Mouse (Mus musculus) embryo, embryonic 9.5 days (tissue): ENCODE data around the gene Map1s.
"Not testable (repeated sequence)": the region's sequence is repeated elsewhere in the genome, so short reads cannot be mapped to it uniquely, and the experiment has no call there.

Experiments used
- DNase-seq: peaks from one replicate; pipeline ENCODE4 v3.0.0-alpha.2; 2017; ENCODE audit errors: extremely low spot score

The Map1s gene

GRCm38 (mm10) chr8:70878178-70878577 is 27.6 kb upstream of the Map1s start:
- no peak for DNase-seq

DNA sequence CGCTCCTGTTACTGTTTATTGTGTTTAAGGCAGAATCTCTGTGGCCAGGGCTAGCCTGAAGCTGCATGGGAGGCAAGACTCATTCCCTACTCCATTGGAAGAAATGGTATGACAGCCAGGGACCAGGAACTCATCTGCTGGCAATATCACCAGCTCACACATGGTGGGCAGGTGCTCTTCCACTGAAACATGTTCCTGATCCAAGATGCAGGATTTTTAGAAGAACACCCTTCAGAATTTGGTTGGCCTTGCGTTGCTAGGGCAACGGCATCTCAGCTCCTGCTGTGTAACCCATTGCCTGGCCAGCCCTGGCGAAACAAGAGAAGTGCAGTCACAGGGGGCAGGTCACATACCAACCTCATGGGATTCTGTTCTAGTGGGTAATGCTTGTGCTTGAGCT is 26.2 kb upstream of the Map1s start:
- DNase-seq: no peak

DNA sequence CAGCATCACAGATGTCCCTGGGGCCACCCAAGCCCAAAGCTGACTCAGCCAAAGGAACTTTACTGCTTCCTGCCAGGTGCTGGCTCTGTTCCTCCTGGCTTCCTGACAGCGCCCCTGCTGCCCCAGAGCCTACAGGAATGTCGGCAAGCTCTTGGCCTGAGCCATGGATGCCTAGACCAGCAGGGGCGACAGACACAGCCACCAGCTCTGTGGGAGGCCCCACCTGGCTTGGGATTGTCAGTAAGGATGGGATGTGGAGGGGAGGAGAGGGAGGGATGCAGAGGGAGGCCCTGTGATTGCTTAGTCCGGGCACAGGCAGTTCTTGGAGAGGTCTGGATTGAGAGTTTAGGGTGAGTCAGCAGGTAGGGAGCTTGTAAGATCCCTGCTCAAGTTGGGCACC is 25.6 kb upstream of the Map1s start:
- no peak for DNase-seq

DNA sequence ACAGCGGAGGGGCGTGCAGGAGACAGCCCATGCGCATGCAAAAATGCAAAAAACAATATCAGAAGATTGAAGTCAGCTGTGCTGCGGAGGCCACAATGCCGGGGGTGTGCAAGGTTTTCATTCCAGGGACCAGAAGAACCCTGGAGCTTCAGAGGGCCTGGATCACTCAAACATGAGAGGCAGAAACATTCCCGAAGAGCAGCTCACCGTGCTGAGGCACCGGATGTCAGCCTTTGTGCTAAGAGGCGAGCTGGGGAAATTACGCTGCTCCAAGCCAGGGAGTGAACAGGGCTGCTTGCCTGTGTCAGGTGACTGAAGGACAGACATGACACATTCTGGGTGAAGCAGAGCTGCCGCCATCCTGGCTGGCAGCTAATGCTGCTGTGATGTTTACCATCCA is 25.2 kb upstream of the Map1s start:
- no peak for DNase-seq

DNA sequence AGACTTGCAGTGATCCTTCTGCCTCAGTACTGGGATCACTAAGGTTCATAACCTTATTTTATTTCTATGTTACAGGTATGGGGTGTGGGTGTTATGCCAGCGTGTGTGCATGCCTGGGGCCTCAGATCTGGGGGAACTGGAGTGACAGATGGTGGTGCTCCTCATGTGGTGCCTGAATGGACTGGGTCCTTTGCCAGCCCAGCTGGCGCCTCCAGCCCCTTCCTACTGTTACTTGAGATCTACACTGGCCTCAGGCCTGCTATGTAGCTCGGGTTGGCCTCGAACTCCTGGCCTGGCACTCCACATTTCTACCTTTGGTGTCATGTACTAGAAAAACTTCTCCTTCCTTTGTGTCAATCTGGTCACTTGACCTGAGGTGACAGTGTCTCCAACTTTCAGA is 21.5 kb upstream of the Map1s start:
- DNase-seq: no peak

GRCm38 (mm10) chr8:70884683-70885082 is 21.0 kb upstream of the Map1s start:
- no peak for DNase-seq

DNA sequence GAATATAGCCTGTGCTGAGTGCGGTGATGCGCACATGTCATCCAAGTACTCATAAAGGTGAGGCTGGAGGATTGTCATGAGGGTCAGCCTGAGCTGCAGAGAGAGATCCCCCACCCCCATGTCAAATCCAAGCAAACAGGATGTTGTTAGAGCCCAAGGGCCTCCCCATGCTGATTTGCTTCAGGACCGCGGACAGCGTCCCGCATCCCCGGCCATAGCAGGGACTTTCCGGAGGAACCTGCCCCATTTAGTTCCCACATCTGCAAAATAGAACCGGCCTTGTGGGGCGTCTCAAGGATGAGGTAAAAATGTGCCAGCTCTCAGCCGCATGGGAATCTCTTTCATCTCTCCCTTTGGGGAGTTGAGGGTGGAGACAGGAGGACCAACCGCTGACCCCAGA is 20.1 kb upstream of the Map1s start:
- DNase-seq: peak; percentile 54

DNA sequence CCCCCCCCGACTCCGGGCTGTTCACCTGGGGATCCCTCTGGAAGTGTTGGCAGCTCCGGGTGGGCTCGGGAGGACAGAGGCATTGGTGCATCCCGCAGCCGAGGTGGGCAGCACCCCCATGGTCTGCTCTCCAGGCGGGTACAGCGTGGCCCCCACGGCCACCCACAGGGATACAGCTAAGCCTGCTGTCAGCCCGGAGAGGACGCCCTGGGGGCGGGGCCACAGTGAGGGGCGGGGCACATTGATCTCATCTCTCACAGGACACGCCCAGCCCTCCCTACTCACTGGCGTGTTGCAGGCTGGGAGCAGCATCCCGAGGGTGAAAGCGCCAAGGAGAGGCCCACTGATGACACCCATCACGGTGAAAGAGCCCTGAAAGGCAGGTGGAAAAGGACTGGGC is 18.1 kb upstream of the Map1s start:
- peak; percentile 59 for DNase-seq

DNA sequence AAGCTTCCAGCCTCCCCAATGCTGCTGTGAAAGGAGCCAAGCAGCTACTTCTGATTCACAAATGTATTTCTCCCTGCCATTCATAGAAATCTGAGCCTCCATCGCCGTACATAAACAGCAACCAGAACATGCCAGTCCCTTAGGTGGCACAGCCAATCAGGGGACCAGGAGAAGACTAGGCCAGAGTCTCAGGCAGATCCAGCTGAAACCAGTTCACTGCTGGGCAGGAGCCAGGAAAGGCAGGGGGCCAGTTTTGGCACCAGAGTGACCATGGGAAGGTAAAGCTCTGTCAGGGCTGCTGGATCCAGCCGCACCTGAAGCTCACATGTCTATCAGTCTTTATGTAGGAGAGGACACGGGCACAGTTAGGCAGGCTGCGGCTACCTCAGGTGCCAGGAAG is 15.1 kb upstream of the Map1s start:
- DNase-seq: no peak

- peak; percentile 60 for DNase-seq
Measured at GRCm38 (mm10) chr8:70891356-70891755, 14.4 kb upstream of the Map1s start.

- no peak for DNase-seq
Measured at GRCm38 (mm10) chr8:70892022-70892895, 13.5 kb upstream of the Map1s start, which contains the start of gene Slc5a5. Gene Slc5a5, minus strand, starts transcription at chr8:70892757.

GRCm38 (mm10) chr8:70892896-70893655 is 12.7 kb upstream of the Map1s start:
- DNase-seq: peak; percentile 46

GRCm38 (mm10) chr8:70893656-70894384 is 11.9 kb upstream of the Map1s start:
- peak; percentile 88 for DNase-seq

DNA sequence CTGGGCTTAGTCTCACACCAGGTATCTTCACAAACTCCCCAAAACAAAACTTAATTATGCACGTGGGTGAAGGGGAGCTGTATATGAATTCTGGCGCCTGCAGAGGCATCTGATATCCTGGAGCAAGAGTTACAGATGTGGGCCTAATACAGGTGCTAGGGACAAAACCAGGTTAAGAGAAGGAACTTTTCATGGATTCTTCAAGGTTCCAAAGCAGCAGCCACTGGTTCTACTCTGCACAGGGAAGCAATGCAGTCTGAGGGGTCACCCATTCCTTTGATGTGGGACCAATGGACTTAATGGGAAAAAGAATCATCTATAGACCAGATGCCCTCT is 11.4 kb upstream of the Map1s start:
- no peak for DNase-seq

DNA sequence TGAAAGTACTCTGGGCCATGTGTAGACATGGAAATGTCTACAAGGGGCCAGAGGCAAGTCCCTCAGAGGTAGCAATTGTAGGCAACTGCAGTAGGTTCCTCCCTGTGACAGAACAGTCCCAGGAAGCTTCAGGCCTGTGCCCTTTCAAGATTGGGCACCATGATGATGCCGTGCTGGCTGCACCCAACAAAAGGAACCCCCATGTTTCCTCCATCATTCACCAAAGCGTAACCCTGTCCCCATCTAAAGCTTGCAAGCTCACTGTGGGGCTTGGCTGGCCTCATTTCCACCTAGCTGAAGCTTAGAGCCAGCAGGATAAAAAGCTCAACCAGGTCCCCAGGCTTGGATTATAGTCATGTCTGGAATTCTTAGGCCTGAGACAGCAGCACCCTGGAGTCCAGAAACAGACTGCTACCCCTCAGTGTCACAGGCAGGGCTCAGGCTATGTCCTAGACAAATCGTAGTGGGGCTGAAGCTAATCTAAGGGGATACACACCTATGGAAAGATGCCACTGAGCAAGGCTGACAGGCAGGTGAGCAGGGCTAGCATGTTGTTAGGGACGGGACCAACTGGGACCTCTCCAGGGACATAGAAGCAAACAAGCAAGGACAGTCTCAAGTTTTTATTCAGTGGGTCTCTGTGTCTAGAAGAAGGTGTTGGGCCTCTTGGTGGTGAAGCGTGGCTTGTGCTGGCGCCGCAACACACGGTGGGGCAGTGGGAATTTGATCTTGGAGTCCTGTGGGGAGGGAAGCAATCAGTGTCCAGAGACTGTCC is 10.8 kb upstream of the Map1s start:
- no peak for DNase-seq

GRCm38 (mm10) chr8:70895571-70896259 is 10.0 kb upstream of the Map1s start:
- not testable (repeated sequence) for DNase-seq

GRCm38 (mm10) chr8:70896316-70897020 is 9.3 kb upstream of the Map1s start:
- no peak for DNase-seq

DNA sequence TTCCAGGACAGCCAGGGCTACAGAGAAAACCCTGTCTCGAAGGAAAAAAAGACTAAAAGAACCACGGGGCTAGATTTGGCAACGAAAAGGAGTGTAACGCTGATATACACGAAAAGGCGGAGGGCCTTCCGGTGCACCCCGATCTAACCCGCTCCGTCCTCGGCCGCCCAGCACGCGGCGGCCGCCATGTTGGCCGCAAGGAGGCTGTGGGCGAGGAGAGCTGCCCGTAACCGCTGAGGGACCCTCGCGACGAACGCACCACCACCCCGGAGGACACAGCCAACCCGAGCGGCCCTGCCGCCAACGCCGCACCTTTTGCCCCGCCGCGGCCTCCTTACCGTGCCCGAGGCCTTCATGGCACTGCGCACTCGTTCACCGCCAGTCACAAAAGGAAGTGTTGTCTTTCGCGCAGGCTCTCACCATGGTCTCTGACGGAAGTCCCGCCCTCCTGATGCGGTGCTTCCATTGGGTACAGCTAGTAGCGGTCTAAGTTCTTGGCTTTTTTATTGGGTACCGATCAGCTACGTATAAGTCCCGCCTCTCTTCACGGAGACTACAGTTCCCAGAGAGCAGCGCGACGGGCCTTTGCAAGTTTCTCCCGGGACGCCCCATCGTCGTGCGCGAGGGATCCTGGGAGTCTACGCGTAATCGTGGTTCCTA is 8.6 kb upstream of the Map1s start, which contains the start of gene Rpl18a:
TSS of gene Rpl18a (minus strand) at position 392 of the 660 bp plus-strand sequence.
- peak; percentile 94 for DNase-seq

DNA sequence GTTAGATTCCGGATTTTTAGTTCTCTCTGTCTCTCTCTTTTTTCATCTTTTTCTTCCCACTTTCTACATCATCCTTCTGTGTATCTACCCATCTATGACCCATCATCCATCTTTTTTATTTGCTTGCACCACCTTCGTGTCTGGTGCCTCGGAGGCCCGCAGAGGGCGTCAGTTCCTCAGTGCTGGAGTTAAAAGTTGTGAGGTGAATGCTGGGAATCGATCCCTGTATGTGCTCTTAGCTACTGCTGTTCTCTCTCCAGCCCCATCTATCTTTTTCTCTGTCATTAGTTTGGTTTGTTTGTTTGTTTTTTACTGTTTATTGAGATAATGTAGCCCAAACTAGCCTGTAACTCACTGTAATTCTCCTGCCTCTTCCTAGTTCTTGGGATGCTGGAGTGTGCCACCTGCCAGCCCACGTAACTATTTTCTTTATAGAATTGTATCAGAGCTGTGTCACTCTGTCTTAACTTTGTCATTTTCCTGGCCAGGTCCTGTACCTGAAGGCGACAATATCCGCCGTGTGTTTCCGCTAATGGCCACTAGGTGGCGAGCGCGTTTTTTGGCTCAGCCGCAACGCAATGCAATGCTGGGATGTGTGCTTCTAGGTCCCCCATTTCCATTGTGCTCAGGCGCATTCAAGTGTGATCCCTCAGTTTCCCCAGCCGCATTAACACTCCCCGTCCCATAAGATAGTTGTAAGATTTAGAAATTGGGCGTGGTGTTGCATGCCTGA is 7.9 kb upstream of the Map1s start:
- peak; percentile 88 for DNase-seq
